Mouse (Mus musculus): ENCODE data around the gene Gm21497.
"Not testable (repeated sequence)": the region's sequence is repeated elsewhere in the genome, so short reads cannot be mapped to it uniquely, and the experiment has no call there.

Gm21497 gene

DNA sequence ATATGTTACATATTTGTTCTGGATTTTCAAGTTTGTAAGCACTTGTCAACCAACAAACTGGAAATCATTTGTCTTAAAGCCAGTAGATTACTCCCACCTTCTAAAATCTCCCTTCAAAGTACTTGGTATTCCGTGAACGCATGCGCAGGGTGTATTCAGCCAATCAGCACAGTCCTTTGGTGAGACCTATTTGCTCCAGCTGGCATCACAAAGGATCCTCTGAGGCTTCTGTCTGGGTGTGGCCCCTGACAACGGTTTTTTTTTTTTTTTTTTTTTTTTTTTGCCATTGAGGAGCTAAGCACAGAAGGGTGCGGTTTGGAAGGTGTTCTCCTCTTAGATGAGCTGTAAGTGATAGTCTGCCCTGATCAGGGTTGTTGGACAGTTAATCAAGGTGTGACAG lies at the start of gene Gm21497:
Gm21497 (plus strand) TSS at position 301 of the 400 bp plus-strand sequence.
- not testable (repeated sequence) for TF ChIP-seq GATA4 (IDR thresholded peaks at IDR 0.05; ENCODE audit: insufficient replicate concordance, low read length)

All from liver, adult (tissue).